Mouse (Mus musculus) neural tube, embryonic 10.5 days (tissue): ENCODE measurements around the gene Lrpprc.
A peak's percentile ranks its signal among the peaks of the same experiment; 100 is the strongest.

Source experiments
- DNase-seq: peaks from one replicate; pipeline ENCODE4 v3.0.0-alpha.2; 2017; ENCODE audit warnings: low spot score; ENCODE audit errors: extremely low spot score

Gene Lrpprc

DNA sequence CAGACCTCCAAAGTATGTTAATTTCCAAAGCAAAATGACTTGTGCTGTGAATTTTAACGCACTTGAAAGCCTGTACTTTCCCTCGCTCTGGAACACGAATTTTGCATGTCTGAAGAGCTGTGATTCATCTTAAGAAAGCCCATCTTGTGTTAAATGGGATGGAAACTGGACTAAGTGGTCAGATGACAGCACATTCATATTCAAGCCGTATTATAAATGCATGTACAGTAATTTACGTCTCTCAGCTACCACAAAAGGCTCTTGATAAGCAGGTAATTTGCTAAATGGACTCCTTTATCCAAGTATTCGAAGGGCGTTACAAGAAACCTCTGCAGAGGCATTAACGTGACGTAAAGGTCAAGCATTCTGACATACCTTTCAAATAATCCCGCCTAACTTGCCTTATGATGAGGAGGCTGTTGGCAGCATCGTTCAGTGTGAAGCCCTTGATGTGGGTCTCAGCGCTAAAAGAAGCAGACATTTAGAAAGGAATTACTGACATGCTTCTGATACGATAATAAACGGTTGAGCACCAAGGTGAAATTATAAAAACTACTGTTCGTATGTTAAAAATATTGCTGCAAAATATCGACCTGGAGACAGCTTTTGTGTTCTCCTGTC is 74.2 kb downstream of the Lrpprc start:
- DNase-seq: no peak

DNA sequence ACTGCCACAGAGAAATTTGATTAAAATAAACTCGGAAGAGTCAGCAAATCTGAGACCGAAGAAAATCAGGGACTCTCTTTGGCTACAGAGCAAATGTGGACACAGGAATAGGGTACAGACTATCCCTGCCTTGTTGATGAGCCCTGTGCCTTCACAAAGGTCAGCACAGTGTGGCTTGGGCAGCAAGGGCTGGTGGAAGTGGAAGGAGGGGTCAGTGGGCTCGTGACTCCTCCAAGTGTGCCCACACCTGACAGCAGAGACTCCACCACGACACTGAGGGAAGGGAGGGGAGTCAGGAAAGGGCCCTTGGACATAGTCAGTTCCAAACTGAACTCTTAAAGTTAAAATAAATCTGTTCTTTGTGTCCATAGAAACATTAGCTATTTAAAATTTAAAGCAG is 75.7 kb downstream of the Lrpprc start:
- no peak for DNase-seq

DNA sequence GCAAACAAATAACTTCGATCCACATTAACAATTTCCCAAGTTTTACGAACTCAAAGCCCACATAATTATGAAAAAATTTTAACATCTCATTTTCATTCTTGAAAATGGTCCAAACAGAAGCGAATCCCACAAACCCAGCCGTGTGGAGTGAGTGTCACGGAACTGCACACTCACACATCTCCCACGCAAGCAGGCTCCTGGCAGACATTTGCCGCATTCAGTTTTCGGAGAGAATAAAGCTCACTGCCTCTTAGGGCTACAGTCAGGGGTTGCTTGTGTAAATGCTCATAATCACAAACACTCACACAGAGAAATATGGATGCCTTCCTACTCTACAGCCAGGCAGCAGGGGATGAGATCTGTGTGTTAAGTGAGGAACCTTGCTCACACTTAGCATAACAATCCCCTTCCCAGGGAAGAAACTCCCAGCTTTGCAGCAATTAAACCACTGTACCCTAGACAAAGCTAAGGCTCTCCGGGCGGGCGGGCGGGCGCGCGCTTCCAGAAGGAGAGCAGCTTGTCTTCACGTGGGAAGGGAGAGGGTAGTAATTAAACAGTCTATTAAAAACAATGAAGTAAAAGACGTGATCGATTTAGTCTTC is 76.9 kb downstream of the Lrpprc start:
- no peak for DNase-seq

DNA sequence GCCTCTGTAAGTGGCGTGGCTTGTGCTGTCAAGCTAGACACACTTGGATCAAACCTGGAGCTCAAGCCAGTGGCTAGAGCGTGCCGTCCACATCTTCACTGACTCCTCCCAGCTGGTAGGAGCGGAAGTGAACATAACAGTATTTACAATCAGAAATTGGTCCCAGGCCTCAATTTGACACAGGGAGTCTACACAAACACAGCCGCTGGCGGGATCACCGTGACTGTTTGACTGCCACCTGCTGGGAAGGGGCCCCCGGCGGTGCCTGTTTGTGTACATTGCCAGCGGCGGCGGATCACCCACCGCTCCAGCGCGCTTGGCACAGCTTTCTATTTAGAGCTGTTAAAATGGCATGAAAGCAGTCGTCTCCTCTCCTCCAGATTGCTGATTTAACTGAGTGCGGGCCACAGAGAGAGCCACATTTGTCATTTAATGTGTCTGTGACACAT is 81.2 kb downstream of the Lrpprc start:
- DNase-seq: no peak

DNA sequence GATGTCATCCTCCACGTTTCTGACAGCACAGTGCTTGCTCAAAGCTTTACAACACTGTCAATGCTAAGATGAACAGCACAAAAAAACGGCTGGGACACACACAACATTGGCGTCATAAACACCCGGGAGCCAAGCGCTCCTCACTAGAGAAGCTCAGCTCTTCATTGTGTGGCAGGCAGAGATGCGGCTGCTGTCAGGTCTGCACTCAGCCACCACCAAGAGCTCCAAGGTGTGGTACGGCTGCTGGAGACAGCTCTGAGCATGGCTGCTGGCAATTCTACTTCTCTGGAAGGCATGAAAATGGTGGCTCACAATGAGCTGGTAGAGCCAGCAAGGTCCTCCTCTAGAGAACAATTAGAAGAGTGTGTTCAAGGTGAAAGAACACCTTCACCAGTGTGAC is 81.8 kb downstream of the Lrpprc start:
- no peak for DNase-seq

DNA sequence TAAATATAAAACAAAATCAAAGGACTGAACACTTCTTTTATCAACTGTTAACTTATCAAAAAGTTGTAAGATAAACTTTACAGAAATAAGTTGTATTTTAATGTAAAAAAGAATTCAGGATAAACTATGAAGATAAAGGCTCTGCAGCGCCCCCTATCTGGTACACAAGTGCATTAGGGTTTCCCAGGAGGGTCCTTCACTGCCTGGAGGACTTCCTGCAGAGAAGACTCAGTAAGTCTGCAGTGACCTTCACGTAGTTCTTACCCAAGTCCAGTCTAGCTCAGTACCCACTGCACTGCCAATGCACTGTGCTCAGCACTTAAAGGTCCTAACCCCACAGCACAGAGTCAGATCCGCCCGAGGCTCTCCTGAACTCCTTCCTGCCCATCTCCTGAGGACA is 83.2 kb downstream of the Lrpprc start:
- DNase-seq: no peak

DNA sequence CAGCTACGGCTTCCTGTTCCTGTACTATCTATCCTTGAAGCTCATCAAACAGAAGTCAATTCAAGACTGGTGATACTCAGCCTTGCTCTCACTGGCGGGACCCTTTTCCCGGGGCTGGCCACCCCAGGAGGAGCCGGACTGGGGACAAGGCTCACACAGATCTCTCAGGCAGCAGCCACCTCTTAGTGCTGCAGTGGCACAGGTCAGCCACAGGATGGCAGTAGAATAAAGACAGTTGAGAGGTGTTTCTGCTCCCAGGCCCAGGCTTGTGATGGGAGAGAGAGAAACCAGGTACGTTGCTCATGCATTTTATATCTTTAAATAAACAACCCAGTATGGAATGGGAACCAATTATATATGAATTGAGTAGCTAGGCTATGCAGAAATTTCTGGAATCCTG is 91.9 kb downstream of the Lrpprc start:
- peak; percentile 64 for DNase-seq

DNA sequence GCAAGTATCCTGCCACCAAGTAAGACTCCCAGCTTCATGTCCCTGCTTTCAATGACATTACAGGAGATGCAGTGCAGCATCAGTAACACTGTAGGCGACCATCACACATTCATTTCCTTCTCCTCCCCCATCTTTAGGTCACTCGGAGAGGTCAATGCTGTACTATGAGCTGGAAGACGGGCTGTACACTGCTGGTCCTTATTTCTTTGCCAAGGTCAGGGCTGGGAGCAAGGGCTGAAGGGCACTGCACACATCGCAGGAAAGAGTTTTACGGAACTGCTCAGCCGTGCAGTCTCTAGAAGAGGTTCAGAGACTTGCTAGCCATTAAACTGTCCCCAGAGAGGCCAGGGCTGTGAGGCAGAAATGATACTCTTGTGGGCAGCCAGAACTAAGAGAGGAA is 94.1 kb downstream of the Lrpprc start:
- no peak for DNase-seq

DNA sequence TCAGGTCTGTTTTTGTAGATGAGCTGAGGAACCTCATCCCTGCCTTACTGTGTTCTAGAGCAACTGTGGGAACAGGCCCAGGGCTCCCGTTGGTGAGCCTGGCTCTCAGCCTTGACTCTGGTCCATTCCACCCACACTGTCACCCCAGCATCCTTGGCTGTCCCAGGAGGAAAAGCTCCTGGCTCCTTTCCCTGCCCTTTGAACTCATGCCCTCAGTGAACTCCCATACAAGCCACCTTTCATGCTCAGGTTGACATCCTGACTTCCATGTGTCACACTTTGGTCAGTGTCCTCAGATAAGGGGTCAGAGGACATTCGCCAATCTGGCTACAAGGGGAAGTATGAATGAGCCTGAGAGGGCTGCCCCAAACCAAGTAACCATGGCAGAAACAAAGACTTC is 96.8 kb downstream of the Lrpprc start:
- DNase-seq: no peak

DNA sequence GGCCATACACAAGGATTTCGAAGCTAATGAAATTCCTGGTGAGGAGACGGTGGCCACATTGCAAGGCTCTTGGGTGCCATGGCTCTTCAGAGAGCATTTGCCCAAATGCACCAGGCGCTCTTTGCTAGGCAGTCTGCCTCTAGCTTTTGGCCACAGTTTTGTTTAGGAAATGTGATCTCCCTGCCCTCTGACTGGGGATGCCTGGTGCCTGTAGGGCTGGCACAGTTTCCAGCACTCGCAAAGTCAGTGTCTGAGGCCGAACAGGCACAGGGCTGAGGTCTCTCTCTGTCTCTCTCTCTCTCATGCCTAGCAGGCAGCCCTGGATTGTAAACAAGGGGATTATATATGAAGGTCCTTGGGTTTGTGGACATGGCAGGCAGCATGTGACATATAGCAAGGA is 100.5 kb downstream of the Lrpprc start:
- no peak for DNase-seq

DNA sequence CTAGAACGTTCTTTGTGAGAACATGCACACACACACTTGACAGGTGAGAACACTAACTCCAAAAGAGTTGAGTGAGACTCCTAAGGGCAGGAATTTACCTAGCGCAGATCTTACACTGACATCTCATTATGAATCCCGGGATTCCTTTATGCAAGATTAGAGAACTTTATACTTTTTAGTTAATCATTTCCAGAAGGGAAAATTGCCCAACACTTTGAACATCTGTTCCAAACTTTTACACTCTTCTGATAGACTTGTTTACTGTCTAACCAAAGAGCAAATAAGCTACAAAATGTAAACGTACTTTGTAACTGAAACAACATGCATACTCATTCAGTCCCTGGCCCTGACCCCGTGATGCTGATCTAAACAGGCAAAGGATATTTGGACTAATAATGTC is 101.3 kb downstream of the Lrpprc start:
- DNase-seq: no peak

DNA sequence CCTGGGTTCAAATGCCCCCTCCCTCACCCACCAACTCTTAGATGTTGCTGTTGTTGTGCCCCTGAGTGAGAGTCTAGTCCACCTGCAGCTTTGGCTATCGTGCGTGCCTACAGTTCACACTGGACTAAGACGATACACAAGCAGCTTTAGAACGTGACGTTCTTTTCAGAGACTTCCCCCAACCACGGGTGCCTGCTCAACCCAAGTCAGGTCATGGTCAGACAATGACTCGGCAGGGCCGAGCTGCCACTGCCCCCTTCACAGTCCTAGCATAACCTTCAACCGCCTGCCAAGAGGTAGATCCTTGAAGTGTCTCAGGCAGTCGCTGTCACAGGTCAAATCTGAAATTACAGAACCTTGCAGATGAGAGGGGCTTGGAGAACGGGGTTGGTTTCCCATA is 101.8 kb downstream of the Lrpprc start:
- no peak for DNase-seq

DNA sequence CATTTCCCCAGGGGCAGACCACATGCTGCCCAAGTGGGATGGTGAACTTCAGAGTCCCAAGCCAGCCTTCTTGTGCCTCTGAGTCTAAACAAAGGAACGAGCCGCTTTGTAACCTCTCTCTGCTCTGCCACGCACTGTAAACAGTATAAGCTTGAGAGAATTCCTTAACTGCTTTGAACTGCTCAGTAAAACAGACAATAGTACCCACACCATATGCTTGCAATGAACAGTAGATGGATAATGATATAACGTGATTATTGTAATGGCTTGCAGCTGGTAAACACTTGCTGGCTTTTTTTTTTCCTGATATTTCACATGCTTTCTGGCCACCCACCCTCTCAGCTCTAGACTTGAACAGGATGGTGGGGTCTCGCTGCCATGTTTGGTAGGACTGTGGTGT is 102.6 kb downstream of the Lrpprc start:
- no peak for DNase-seq

DNA sequence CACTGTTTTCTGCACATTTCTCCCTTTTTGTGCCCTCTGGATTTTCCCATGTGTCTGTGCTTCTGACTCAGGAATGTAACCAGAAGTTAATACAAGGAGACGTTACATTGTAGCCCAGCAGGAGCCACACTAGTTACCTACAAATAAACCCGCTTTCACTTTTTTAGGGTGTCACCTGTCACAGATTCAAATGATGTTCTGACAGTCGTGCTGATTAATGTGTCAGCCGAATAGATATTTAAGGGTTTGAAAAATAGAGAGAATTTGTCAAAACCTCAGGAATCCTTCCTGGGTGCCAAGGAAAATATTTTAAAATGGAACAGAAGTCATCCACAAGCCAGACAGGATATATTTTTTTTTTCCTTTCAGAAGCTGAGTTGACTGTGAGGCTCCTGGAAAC is 105.3 kb downstream of the Lrpprc start:
- no peak for DNase-seq

DNA sequence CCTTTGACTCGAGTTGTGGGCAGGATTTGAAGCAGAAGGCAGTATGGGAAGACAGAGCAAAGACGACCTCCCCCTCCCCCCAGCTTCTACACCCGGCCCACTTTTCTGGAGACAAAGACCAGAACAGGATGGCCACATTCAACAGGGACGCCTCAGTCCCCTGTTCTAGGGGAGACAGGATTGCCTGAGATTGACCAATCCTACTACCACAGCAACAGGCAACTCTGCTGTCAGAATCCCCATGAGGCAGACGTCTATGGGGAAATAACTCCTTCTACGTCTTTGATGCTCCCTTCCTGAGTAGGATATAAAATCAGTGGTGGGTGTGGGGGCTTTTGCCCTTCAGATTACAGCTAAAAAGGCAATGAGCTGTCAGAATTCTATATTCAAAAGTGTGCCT is 106.3 kb downstream of the Lrpprc start:
- DNase-seq: no peak

DNA sequence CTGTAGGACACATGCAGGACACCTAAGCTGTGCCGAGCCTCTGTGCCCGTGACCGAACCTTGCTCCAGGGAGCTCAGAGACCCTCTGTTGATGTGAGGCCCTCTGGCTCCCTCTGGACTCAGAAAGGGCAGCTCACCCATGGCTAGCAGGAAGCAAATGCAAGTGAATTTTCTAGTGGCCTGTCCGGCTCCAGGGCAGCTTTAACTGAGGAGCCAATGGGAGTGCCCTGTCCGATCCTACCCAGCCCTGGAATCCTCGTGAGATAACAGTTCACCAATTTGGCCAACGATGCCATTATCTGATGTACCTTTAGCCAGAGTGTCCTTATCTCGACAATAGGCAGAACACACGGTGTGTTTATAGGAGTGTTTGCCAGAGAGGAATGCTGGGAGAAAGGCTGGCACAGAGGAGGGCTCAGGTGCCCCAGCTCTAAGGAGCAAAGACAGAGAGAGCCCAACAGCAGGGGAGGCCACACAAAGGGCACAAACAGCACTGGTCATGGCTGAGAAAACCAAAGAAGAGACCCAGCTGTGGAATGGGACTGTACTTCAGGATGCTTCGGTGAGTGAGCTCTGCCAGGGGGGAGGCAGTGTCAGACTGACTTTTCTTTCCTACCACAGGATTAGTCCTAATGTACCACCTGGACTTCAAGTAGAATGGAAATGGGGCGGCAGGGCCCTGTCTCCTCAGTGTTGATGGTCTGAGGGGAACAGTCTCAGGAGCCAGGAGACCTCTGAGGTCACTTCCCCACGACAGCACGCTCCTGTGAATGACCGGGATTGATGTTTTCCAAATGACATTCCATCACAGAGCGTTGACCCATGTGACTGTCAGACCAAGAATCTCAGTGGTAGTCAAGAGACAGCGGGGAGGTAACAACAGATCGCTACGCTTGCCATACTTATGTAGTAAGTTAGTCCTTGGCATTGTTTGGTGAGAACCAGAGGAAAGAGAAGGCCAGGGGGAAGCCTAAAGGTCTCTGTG is 107.6 kb downstream of the Lrpprc start, which contains the start of gene Abcg5:
Gene Abcg5 (minus strand): TSS at position 278 of the 984 bp plus-strand sequence.
- DNase-seq: no peak

DNA sequence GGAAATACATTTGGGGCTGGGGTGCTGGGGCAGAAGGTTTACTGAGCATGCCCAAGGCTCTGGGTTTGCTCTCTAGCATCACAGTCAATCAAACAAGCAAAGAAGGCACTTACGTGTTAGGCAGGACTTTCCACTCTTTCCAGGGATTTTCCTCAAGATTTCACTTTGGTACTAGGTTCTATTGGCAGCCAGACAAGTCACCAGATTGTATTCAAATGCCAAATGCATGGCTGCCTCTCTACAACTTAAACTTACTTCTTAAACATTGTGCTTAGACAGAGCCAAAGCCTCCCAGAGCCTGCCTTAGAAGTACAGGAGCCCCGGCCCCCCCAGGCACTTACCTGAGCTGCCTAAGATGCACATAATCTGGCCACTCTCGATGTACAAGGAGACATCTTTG is 108.9 kb downstream of the Lrpprc start:
- DNase-seq: no peak

DNA sequence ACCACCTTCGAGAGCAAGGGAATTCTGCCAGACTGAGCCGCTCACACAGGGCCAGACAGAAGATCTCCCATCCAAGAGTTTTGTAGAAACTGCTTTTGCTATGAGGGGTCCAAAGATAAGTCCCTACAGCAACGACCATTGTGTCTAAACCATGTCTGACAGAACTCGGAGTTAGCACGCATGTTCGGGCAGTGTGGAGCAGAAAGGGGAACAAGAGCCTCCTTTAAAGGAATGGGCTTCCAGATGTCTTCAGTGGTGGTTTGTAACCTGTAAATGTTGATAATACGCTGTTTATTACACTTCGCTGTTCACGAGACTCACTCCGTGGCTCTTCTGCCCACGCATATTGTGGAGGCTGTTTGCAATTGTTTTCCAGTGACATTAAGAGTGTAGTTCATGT is 113.0 kb downstream of the Lrpprc start:
- DNase-seq: no peak

DNA sequence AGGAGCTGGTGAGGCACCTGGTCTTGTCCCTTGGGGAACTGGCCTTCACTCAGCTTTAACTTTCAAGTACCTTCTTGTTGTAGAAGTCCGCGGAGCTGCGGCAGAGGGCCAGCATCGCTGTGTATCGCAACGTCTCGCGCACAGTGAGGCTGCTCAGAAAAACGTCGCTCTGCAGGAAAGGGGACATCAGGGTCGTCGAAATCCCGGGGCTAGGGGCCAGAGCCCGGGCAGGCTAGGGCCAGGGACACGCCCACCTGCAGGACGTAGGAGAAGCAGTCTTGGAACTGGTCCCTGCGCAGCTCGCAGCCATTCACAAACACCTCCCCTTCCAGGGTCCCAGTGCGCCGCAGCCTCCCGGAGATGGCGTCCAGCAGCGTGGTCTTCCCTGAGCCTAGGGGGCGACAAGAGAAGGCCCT is 114.6 kb downstream of the Lrpprc start, which contains the start of gene Abcg8:
Gene Abcg8 (plus strand): TSS at position 352 of the 416 bp plus-strand sequence.
- DNase-seq: peak; percentile 40

DNA sequence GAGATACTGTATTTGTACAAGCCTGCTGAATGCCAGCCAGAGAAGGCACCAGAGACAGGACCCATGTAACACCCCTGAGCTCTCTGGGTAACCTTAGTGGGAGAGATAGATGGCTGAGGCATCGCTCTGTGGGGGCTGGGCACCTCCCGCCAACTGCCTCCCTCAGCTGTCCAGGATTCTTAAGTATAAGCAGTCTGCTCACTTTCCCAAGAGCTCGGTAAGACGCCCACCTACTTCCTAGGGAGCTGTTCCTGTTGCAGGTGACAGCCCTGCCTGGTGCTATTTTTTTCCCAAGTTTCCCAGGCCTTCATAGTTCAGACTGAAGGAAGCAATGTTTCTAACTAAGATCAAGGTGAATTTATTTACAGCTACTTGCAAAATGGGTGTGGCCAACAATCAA is 115.4 kb downstream of the Lrpprc start:
- DNase-seq: no peak

DNA sequence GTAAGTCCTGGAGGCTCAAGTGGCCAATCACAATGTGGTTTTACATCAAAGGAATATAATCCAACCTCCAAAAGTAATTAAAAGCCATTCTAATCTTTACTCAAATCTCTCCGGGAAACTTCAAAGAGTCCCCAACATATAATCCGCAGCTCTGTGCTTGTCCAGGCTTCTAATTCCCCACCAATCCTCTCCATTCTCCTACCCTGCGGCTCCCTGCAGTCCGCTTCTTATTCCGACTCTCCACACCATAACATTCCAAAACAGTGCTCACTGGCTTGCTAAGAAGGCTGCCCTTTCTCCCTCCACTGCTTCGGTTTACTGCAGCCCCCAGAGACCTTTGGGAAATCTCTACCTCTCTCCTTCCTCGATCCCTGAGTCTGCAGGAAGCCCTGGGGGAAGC is 116.5 kb downstream of the Lrpprc start:
- DNase-seq: no peak
